Mouse (Mus musculus) limb, embryonic 11.5 days (tissue): ENCODE data around the gene Ubl7. TPM values are rescaled to one million over a fixed set of nuclear protein-coding genes. Genes with fewer than 3 reads are reported as not detected.
"Not testable (repeated sequence)": the region's sequence is repeated elsewhere in the genome, so short reads cannot be mapped to it uniquely, and the experiment has no call there.

ENCODE experiments used
- ATAC-seq: fragments of 200-750 bp; cut with Nextera tagmentation; 2 replicates; pipeline ENCODE4 v1.8.0; 2017; ENCODE audit warnings: low read depth; ENCODE audit not compliant: insufficient number of reproducible peaks, low FRiP score, low TSS enrichment
- DNase-seq: peaks from one replicate; pipeline ENCODE4 v3.0.0-alpha.2; 2015; ENCODE audit warnings: low spot score
- H3K27ac ChIP-seq: fragments of 300-500 bp; sonication (generic); replicated peaks from 2 replicates; pipeline ENCODE4 v1.5.1; 2014; ENCODE audit warnings: low read depth, mild to moderate bottlenecking, low read length
- H3K27me3 ChIP-seq: fragments of 300-500 bp; sonication (generic); 2 replicates; pipeline ENCODE4 v1.6.1; 2014; ENCODE audit warnings: mild to moderate bottlenecking, low read length, mixed read lengths; ENCODE audit not compliant: control insufficient read depth, insufficient read depth
- H3K36me3 ChIP-seq: fragments of 300-500 bp; sonication (generic); 2 replicates; pipeline ENCODE4 v1.6.1; 2014; ENCODE audit warnings: mild to moderate bottlenecking, low read length, moderate library complexity, mixed read lengths; ENCODE audit not compliant: control insufficient read depth, insufficient read depth
- H3K4me1 ChIP-seq: fragments of 300-500 bp; sonication (generic); 2 replicates; pipeline ENCODE4 v1.6.1; 2014; ENCODE audit warnings: low read length, mixed read lengths; ENCODE audit not compliant: control insufficient read depth, insufficient read depth
- H3K4me2 ChIP-seq: fragments of 300-500 bp; sonication (generic); 2 replicates; pipeline ENCODE4 v1.6.1; 2014; ENCODE audit warnings: low read depth, mild to moderate bottlenecking, moderate library complexity; ENCODE audit not compliant: severe bottlenecking
- H3K4me3 ChIP-seq: fragments of 300-500 bp; sonication (generic); 2 replicates; pipeline ENCODE4 v1.5.1; 2014; ENCODE audit warnings: low read depth, low read length
- H3K9ac ChIP-seq: fragments of 300-500 bp; sonication (generic); 2 replicates; pipeline ENCODE4 v1.6.1; 2014; ENCODE audit warnings: mild to moderate bottlenecking, low read length
- H3K9me3 ChIP-seq: fragments of 300-500 bp; sonication (generic); 2 replicates; pipeline ENCODE4 v1.6.1; 2016; ENCODE audit warnings: low read length; ENCODE audit not compliant: control insufficient read depth
- WGBS: fragments of 180-500 bp; shearing (Covaris S2); extraction: QIAGEN DNeasy Blood & Tissue Kit; methylation state at CpG from one replicate; pipeline ENCODE4 v1.1.7; 2014; 5-methylcytosine and 5-hydroxymethylcytosine counted together
- polyA plus RNA-seq: library from polyadenylated mRNA; unstranded; fragments of >200 nt; fragmentation: Nextera tagmentation; extraction: Ambion mirVana; gene quantifications from 2 replicates; pipeline ENCODE4 v1.2.1, GENCODE M21; 2014

Gene Ubl7
- polyA plus RNA-seq, 1 experiment from 2014 or later, result 127 TPM

DNA sequence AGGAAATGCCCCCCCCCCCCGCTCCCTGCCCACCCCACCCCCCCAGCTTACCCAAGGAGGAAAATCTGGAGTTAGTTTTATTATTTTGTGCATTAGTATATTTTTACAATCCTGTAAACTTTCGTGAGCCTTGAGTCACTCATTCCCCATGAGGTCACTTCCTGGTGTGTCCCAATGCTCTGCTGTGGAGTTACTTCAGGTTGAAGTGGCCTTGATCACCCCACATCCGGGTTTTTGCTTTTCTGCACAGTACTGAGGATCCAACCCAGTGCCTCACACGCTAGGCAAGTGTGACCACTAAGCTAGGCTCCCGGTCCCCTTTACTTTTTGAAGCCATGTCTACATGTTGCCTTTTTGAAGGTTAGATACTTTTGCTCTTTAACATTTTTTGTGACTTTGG lies 36.6 kb upstream of the Ubl7 start:
- Histone ChIP-seq H3K27me3 (no peaks in the 10 kb centered on the region), H3K27ac (no peak overlapping the region), H3K36me3 (no peaks in the 10 kb centered on the region), H3K4me1 (no peaks in the 10 kb centered on the region), H3K4me3 (no peak overlapping the region), H3K4me2 (no peak overlapping the region), H3K9ac (no peak overlapping the region), H3K9me3 (no peaks in the 10 kb centered on the region)
- ATAC-seq, result no peak
- no peak for DNase-seq
- WGBS, result 75% methylated on average over 5 of the region's 5 CpGs

DNA sequence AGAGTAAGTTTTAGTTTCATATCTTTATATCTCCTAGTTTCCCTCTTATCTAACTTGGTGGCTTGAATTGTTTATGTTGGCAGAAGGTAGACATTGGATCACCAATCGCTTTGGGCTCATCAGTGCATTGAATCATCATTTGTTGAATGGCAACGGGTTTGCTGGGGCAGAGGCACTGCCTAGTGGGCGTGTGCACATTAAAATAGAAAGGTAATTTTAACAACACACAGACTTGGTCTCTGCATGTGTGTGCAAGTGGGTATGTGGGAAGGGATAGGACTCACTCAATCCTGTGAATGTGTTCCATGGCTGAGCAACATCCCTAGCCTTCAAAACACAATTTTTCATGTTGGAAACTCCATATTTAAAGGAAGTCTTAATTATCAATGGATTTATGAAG lies 35.8 kb upstream of the Ubl7 start:
- Histone ChIP-seq H3K4me1 (no peaks in the 10 kb centered on the region), H3K9ac (no peak overlapping the region), H3K27me3 (no peaks in the 10 kb centered on the region), H3K27ac (no peak overlapping the region), H3K4me2 (no peak overlapping the region), H3K4me3 (no peak overlapping the region), H3K9me3 (no peaks in the 10 kb centered on the region), H3K36me3 (no peaks in the 10 kb centered on the region)
- ATAC-seq (no peak), DNase-seq (no peak)
- 76% methylated on average over 3 of the region's 3 CpGs for WGBS

DNA sequence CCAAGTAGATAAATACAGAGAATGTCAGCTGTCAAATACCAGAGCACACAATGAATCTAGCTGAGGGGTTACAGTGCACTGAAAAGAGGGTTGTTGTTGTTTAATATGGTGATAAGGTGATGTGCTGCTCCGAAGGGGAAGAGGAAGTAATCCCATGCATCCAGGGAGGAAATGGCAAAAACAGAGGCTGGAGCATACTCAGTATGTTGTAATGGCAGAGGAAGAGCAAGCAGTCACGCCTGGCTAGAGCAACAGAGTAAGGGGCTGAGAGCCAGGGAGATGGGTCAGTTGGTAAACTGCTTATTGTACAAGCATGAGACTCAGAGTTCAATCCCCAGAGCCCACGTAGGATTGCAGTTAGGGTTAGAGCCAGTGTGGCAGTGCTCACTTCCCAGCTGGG lies 31.6 kb upstream of the Ubl7 start:
- Histone ChIP-seq H3K4me2 (no peak overlapping the region), H3K4me3 (no peak overlapping the region), H3K27me3 (no peaks in the 10 kb centered on the region), H3K9ac (no peak overlapping the region), H3K9me3 (no peaks in the 10 kb centered on the region), H3K36me3 (no peaks in the 10 kb centered on the region), H3K27ac (no peak overlapping the region), H3K4me1 (no peaks in the 10 kb centered on the region)
- DNase-seq, result no peak
- WGBS, result 61% methylated on average over 3 of the region's 3 CpGs
- ATAC-seq, result no peak

DNA sequence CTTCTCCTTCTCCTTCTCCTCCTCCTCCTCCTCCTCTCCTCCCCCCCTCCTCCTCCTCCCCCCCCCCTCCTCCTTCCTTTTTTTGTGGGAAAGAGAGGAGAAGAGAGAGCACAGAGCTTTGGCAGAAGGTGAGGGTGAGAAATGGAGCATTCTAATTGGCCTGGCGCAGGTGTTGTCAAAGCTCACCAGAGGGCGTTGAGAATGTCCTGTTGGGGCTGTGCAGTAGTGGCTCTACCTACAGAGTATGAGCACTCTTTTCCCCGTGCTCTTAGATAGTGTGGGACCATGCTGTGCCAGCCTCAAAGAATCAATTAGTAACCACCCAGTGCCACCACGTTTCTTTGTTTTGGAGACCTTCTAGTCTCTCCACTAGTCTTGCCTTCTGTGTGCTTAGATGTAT lies 30.5 kb upstream of the Ubl7 start:
- Histone ChIP-seq H3K4me1 (no peaks in the 10 kb centered on the region), H3K4me3 (no peak overlapping the region), H3K4me2 (no peak overlapping the region), H3K9me3 (no peaks in the 10 kb centered on the region), H3K36me3 (no peaks in the 10 kb centered on the region), H3K9ac (no peak overlapping the region), H3K27ac (no peak overlapping the region), H3K27me3 (no peaks in the 10 kb centered on the region)
- no peak for DNase-seq
- ATAC-seq, result no peak
- WGBS, result 19% methylated on average over 4 of the region's 4 CpGs

DNA sequence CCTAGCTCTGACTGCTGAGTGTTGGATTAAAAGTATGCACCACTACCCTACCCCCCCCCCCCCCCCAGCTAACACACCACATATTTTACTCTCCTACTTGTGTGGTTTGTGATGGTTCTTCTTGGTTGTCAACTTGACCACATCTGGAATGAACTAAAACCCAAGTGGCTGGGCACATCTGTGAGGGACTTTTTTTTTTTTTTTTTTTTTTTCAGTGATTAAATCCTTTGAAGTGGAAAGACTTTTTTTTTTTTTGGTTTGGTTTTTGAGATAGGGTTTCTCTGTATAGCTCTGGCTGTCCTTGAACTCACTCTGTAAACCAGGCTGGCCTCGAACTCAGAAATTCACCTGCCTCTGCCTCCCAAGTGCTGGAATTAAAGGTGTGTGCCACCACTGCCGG lies 29.0 kb upstream of the Ubl7 start:
- not testable (repeated sequence) for H3K9me3 ChIP-seq, H3K27ac ChIP-seq, H3K27me3 ChIP-seq, DNase-seq, H3K4me1 ChIP-seq, ATAC-seq, H3K36me3 ChIP-seq, H3K4me2 ChIP-seq, H3K9ac ChIP-seq, H3K4me3 ChIP-seq
- WGBS, result 77% methylated on average over 2 of the region's 2 CpGs

DNA sequence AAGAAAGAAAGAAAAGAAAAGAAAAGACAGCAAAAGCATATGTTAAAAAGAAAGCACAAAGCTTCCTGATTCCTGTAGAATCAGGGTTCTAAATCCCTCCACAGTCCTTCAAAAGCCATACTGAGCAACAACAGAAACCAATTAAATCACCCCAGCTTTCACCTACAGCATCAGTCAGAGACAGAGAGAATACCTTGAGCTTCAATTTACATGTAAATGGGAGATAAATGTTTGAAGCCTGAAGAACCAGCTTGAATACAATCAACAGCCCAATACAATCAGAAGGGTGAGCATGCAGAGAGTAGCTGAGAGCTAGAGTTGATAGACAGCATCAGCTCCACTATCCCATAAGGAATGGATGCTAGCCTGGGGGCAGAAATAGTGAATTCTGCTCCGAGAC lies 27.4 kb upstream of the Ubl7 start:
- H3K36me3 ChIP-seq, result no peaks in the 10 kb centered on the region
- H3K4me2 ChIP-seq, result no peak overlapping the region
- no peak for DNase-seq
- no peaks in the 10 kb centered on the region for H3K4me1 ChIP-seq
- H3K9me3 ChIP-seq, result no peaks in the 10 kb centered on the region
- H3K4me3 ChIP-seq, result no peak overlapping the region
- no peak for ATAC-seq
- no peak overlapping the region for H3K9ac ChIP-seq
- no peaks in the 10 kb centered on the region for H3K27me3 ChIP-seq
- no peak overlapping the region for H3K27ac ChIP-seq
- WGBS, result 69% methylated on average over 1 of the region's 1 CpGs

DNA sequence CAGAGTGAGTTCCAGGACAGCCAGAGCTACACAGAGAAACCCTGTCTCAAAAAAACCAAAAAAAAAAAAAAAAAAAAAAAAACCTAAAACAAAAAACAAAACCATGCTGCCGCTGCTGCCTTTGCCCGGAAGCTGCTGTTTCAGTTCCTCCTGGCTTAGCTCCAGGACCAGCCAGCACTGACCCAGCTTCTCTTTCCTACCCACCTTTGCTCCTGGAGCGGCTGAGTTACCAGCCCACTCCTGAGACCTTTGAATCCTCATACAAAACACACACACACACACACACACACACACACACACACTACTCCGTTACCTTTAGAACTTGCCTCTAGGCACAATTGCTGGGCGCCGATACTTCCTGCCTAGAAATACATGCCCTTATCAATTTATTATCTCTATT lies 22.7 kb upstream of the Ubl7 start:
- H3K9ac ChIP-seq, result no peak overlapping the region
- H3K36me3 ChIP-seq, result no peaks in the 10 kb centered on the region
- H3K4me1 ChIP-seq, result no peaks in the 10 kb centered on the region
- WGBS, result 79% methylated on average over 6 of the region's 6 CpGs
- no peaks in the 10 kb centered on the region for H3K9me3 ChIP-seq
- no peak overlapping the region for H3K4me2 ChIP-seq
- no peak overlapping the region for H3K27ac ChIP-seq
- ATAC-seq (no peak), DNase-seq (no peak)
- no peaks in the 10 kb centered on the region for H3K27me3 ChIP-seq
- no peak overlapping the region for H3K4me3 ChIP-seq

DNA sequence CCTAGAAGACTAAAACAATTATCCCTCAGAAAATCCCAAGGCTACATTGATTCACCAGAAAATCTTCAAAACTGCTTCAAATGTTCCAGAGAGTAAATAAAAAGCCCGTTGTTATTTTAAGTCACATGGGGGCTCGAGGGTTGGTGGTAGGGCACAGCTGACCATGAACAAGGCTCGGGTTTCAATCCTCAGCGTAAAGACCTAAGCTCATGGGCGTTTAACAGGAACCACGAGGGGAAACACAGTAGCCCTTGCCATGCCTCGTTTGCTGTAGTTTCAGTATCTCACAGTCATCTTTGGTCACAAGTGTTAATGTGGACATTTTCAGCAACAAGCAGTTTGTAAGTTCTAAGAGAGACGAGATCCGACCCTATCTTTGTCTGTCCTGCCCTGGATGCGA lies 10.3 kb upstream of the Ubl7 start:
- ATAC-seq (no peak), DNase-seq (no peak)
- 43% methylated on average over 10 of the region's 10 CpGs for WGBS
- Histone ChIP-seq H3K4me2 (no peak overlapping the region), H3K4me1 (no peaks in the 10 kb centered on the region), H3K4me3 (no peak overlapping the region), H3K9ac (no peak overlapping the region), H3K9me3 (no peaks in the 10 kb centered on the region), H3K27me3 (no peaks in the 10 kb centered on the region), H3K27ac (no peak overlapping the region), H3K36me3 (no peaks in the 10 kb centered on the region)

DNA sequence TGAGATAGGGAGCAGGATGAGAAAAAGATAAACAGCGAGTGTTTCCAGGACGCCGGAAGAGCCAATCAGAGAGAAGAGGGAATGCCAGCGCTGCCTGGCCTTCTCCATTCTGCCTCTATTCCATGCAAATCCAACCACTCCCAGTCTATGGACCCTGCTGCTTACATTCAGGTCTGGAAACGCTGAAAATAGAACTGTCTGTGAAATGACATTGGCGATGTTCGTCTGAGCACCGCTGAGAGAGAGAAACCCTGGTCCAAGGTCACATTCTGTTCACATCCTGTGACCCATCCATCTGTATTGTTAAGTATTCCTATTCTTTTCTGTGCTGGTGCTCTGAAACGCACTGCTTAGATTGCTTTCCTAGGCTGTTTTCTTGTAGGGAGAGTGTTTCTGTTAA lies 9.6 kb upstream of the Ubl7 start:
- H3K27me3 ChIP-seq, result no peaks in the 10 kb centered on the region
- DNase-seq, result no peak
- H3K4me2 ChIP-seq, result no peak overlapping the region
- no peak overlapping the region for H3K4me3 ChIP-seq
- ATAC-seq, result no peak
- no peak overlapping the region for H3K9ac ChIP-seq
- H3K4me1 ChIP-seq, result no peaks in the 10 kb centered on the region
- H3K36me3 ChIP-seq, result no peaks in the 10 kb centered on the region
- H3K27ac ChIP-seq, result no peak overlapping the region
- no peaks in the 10 kb centered on the region for H3K9me3 ChIP-seq
- 53% methylated on average over 9 of the region's 9 CpGs for WGBS
